8 mouse cellular contexts compared by ENCODE assay signal in the genomic region with DNA sequence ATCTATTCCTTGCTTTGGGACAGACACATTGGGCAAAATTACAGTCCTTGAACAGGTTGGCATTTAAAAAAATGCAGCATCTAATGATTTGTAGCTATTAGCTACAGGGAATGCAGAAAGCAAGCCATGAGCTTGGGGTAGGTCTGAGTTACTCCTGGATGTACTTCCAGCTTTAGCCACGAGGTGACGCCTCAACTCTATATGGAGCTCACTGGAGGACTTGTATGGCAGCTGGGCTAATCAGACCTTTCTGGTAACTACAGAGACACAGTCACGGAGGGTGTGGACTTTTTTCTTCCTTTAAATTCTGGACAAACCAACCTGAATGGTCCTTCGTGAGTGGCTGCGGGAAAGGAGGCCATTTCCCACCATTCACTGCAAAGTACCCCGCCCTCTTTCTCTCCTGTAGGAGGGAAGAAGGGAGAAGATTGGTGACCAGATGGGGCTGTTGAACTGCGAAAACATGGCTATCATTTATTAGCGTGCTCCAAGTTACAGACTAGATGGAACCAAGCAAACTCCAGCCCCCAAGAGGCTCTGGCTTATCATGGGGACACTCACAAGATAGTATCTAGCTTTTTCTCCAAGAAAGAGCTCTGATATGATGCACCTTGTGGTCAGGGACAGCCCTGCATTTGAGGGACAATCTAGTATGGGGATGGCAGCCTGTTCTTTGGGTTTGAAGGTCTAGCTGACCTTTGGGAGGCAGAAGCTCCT. TPM values are rescaled to one million over a fixed set of nuclear protein-coding genes. Genes with fewer than 3 reads are reported as not detected.
DNase-seq lines count a peak whose midpoint lies in the region; ATAC-seq and TF ChIP-seq lines count a peak whose summit lies in the region.

No protein-coding gene starts in this region.

- H3K4me3 ChIP-seq in intestine, embryonic 14.5 days (ENCODE audit: low read depth, low read length) = no peak overlapping the region
- H3K4me3 ChIP-seq in midbrain, embryonic 12.5 days = no peak overlapping the region
- no peak overlapping the region for H3K4me3 ChIP-seq in spleen, adult 2 months (ENCODE audit: extremely low read depth, insufficient read depth, insufficient read length)

- TF ChIP-seq POLR2A in spleen, adult 2 months (IDR thresholded peaks at IDR 0.05; ENCODE audit: low read depth, low read length) = no peak

- 24% methylated on average over 8 of the region's 8 CpGs for WGBS in intestine, embryonic 14.5 days
- 27% methylated on average over 8 of the region's 8 CpGs for WGBS in midbrain, embryonic 12.5 days
- WGBS in spleen, adult 2 months = 23% methylated on average over 8 of the region's 8 CpGs

- no peak overlapping the region for H3K9ac ChIP-seq in intestine, embryonic 14.5 days (ENCODE audit: low read length)
- H3K9ac ChIP-seq in midbrain, embryonic 12.5 days (replicated peaks) = no peak overlapping the region

- H3K9me3 ChIP-seq in intestine, embryonic 14.5 days (ENCODE audit: control insufficient read depth, low read length) = no peaks in the 10 kb centered on the region
- H3K9me3 ChIP-seq in midbrain, embryonic 12.5 days = no peaks in the 10 kb centered on the region

- H3K4me2 ChIP-seq in intestine, embryonic 14.5 days (ENCODE audit: low read length) = peak overlapping the region; percentile 23
- H3K4me2 ChIP-seq in midbrain, embryonic 12.5 days (replicated peaks) = peak overlapping the region; percentile 26

- no peaks in the 10 kb centered on the region for H3K36me3 ChIP-seq in intestine, embryonic 14.5 days (ENCODE audit: control insufficient read depth, insufficient read depth, low read length)
- no peaks in the 10 kb centered on the region for H3K36me3 ChIP-seq in midbrain, embryonic 12.5 days
- H3K36me3 ChIP-seq in spleen, adult 2 months (ENCODE audit: control insufficient read depth, insufficient read depth, low read length) = no peaks in the 10 kb centered on the region

- no peaks in the 10 kb centered on the region for H3K27me3 ChIP-seq in intestine, embryonic 14.5 days (replicated peaks; ENCODE audit: control insufficient read depth, insufficient read depth, low read length)
- H3K27me3 ChIP-seq in midbrain, embryonic 12.5 days = no peaks in the 10 kb centered on the region; the same call in 1 of the 2 replicates
- H3K27me3 ChIP-seq in spleen, adult 2 months (ENCODE audit: control insufficient read depth, insufficient read depth, low read length) = no peaks in the 10 kb centered on the region

- ATAC-seq in intestine, embryonic 14.5 days (replicated peaks; ENCODE audit: low FRiP score, low TSS enrichment, low read depth) = no peak; the same call in 1 of the 2 replicates
- peak; percentile 74 for ATAC-seq in midbrain, embryonic 12.5 days (ENCODE audit: low FRiP score, low read depth)
- ATAC-seq in monocyte, adult 5-6 weeks (replicated peaks; ENCODE audit: insufficient number of reproducible peaks, low FRiP score, low TSS enrichment, poor library complexity, severe bottlenecking) = no peak

- H3K4me1 ChIP-seq in intestine, embryonic 14.5 days (replicated peaks; ENCODE audit: control insufficient read depth, insufficient read depth, low read length) = no peaks in the 10 kb centered on the region
- no peaks in the 10 kb centered on the region for H3K4me1 ChIP-seq in midbrain, embryonic 12.5 days
- H3K4me1 ChIP-seq in spleen, adult 2 months (ENCODE audit: control insufficient read depth, insufficient read depth, insufficient read length) = no peaks in the 10 kb centered on the region

- no peak overlapping the region for H3K27ac ChIP-seq in intestine, embryonic 14.5 days (ENCODE audit: low read depth)
- H3K27ac ChIP-seq in midbrain, embryonic 12.5 days (replicated peaks) = no peak overlapping the region
- no peak overlapping the region for H3K27ac ChIP-seq in spleen, adult 2 months (ENCODE audit: insufficient read depth, low read length)

- DNase-seq in adrenal gland, adult 8-10 months = peak; percentile 74
- peak; percentile 86 for DNase-seq in embryo, embryonic 11 days
- peak; percentile 58 to 82 for DNase-seq in gastrocnemius, postnatal 4 days (ENCODE audit: low spot score in 2 of 2)
- DNase-seq in intestine, embryonic 14.5 days (ENCODE audit: low spot score) = peak; percentile 92
- peak; percentile 50 to 92 for DNase-seq in left cerebral cortex, adult 9 months (ENCODE audit: low spot score in 2 of 2)
- DNase-seq in spleen, adult 2 months (ENCODE audit: low read depth in 1 of 2, low spot score in 2 of 2) = peak; percentile 7 to 41

- peak; percentile 53; the same call in 1 of the 2 replicates for TF ChIP-seq CTCF in spleen, adult 2 months (IDR thresholded peaks at IDR 0.05; ENCODE audit: extremely low read depth, insufficient read depth, insufficient read length, insufficient replicate concordance)

RNA-seq across cellular contexts. Expression of gene 1810046K07Rik, which starts 6.7 kb away (rescaled TPM):
- under 1 TPM in 1 of 4 experiments, not detected in 3; 0.17 TPM for total RNA-seq in adrenal gland, adult 8-10 months (2022)
- total RNA-seq in gastrocnemius, postnatal 4 days (2021) = not detected
- polyA plus RNA-seq in intestine, embryonic 14.5 days (2014; fragmentation: Nextera tagmentation; extraction: Ambion mirVana) = not detected in 2 replicates
- polyA plus RNA-seq in midbrain, embryonic 12.5 days (2016; fragmentation: Nextera tagmentation; extraction: Ambion mirVana) = not detected in 2 replicates
- polyA plus RNA-seq in spleen, adult 2 months (2012; rRNA removed) = 7.4 and 16.4 TPM in 2 replicates
- total RNA-seq in monocyte, adult 5-6 weeks (2017) = 1.2 TPM in 1 of 3 replicates, not detected in the others

RNA-seq across cellular contexts. Expression of gene Colca2, which starts 57.1 kb away (rescaled TPM):
- total RNA-seq in adrenal gland, adult 8-10 months (2022) = 1 to 10 TPM; 2.9 to 3.9 (median 3.5) TPM
- 1 to 10 TPM in 1 of 2 experiments, under 1 TPM in 1; 0.86 to 1.0 TPM for total RNA-seq in gastrocnemius, postnatal 4 days (2021)
- polyA plus RNA-seq in intestine, embryonic 14.5 days (2014; fragmentation: Nextera tagmentation; extraction: Ambion mirVana) = 2.4 and 2.9 TPM in 2 replicates
- 1.3 and 1.5 TPM in 2 replicates for polyA plus RNA-seq in midbrain, embryonic 12.5 days (2016; fragmentation: Nextera tagmentation; extraction: Ambion mirVana)
- polyA plus RNA-seq in spleen, adult 2 months (2012; rRNA removed) = 0.46 and 0.83 TPM in 2 replicates
- total RNA-seq in monocyte, adult 5-6 weeks (2017) = not detected in 3 replicates

Comparison
In these comparisons a context has a peak if more than half of its experiments do, and no peak if none do; other contexts are left out.
1. DNase-seq: peak in every context shown above with its lines; median percentile 92 in intestine, embryonic 14.5 days; 86 in embryo, embryonic 11 days; 74 in adrenal gland, adult 8-10 months; 71 in left cerebral cortex, adult 9 months; 70 in gastrocnemius, postnatal 4 days; 24 in spleen, adult 2 months.